Mouse (Mus musculus) adrenal gland, postnatal 14 days (tissue): ENCODE data around the gene Gatd1. TPM values are rescaled to one million over a fixed set of nuclear protein-coding genes. Genes with fewer than 3 reads are reported as not detected.
"Not testable (repeated sequence)": the region's sequence is repeated elsewhere in the genome, so short reads cannot be mapped to it uniquely, and the experiment has no call there.

ENCODE experiments used
- DNase-seq: peaks from one replicate; pipeline ENCODE4 v3.0.0; 2021; ENCODE audit warnings: mixed read lengths
- long read RNA-seq, 2 experiments: library from polyadenylated mRNA; stranded (forward); transcript quantifications; one replicate each; pipeline ENCODE4 v2.0.0; 2021
- total RNA-seq: library from RNA; stranded (reverse); gene quantifications from 2 replicates; pipeline ENCODE4 v1.2.3, GENCODE M21; 2021

The Gatd1 gene
- 22.5 and 36.2 TPM in 2 replicates for total RNA-seq
- long read RNA-seq, experiment 1, transcript Gatd1-201 (8 exons, 1,898 nt) = major isoform, 33 of 38 reads
- long read RNA-seq, experiment 1, partial matches to known transcripts = 0 of 38 reads
- long read RNA-seq, experiment 1, other reads (novel, unspliced or antisense) = 5 of 38 reads
- long read RNA-seq, experiment 2, transcript Gatd1-201 (8 exons, 1,898 nt) = major isoform, 21 of 23 reads
- long read RNA-seq, experiment 2, partial matches to known transcripts = 1 of 23 reads
- long read RNA-seq, experiment 2, other reads (novel, unspliced or antisense) = 1 of 23 reads

GRCm38 (mm10) chr7:141413809-141414584 lies at the start of gene Gatd1:
Gene Gatd1, minus strand, starts transcription at chr7:141414136.
- DNase-seq = peak; percentile 100

DNA sequence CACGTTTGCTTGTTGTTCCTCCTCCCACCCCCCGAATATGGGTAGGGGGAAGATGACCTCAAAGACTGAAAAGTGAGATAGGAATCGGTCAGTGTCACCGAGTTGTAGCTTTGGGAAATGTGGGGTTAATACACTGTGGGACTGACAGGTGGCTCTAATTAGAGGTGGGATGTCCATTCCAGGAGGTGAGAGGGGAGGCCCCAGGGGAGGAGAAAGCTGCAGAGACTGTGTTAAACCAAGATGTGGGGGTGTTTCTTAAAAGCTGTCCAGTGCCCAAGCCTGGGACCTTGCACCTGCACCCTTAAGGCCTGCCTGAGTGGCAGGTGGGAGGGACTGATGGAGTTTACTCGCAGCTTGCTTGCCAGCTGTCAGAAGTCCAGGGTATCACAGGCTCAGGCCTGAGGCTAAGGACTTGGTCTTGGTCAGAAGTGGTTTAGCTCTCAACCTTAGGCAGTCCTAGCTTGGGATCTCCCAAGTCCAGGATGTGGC lies 48.4 kb upstream of the Gatd1 start:
- DNase-seq = peak; percentile 67

GRCm38 (mm10) chr7:141461521-141462332 lies 47.8 kb upstream of the Gatd1 start:
- peak; percentile 64 for DNase-seq

DNA sequence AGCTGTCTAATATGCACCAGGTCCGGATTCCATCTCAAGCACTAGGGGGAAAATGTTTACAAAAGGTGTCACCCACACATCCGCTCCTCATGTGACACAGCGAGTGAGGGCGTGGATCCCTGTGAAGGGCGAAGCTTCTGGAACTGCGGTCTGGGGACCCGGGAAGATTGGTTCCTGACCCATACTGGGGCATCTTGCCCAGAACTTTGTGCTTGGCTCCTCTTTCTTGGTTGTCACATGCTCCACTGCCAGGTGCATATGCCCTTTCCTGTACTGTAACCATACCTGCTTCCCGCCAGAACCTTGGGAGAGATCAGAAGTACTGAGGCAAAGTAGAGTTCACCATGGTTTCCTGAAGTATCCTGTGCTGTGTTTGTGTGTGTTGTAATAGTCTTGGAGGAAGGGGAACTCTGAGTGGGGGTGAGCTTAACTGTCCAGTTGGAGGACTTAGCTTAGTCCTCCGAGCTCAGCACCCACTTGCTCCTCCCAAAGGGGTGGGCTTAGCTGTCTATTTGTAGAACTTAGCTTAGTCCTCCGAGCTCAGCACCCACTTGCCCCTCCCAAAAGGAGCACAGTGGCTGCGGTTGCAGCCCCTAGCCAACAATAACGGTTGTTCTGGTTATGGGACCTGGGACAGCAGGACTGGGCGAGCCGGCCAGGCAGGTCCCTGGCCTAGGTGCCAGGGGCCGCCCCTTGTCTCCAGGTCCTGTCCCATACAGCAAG lies 46.6 kb upstream of the Gatd1 start, which contains the start of gene Cracr2b:
Gene Cracr2b, plus strand, starts transcription at position 704 of the 723 bp plus-strand sequence.
- peak; percentile 33 for DNase-seq

GRCm38 (mm10) chr7:141460001-141460390 lies 46.1 kb upstream of the Gatd1 start:
- peak; percentile 19 for DNase-seq

DNA sequence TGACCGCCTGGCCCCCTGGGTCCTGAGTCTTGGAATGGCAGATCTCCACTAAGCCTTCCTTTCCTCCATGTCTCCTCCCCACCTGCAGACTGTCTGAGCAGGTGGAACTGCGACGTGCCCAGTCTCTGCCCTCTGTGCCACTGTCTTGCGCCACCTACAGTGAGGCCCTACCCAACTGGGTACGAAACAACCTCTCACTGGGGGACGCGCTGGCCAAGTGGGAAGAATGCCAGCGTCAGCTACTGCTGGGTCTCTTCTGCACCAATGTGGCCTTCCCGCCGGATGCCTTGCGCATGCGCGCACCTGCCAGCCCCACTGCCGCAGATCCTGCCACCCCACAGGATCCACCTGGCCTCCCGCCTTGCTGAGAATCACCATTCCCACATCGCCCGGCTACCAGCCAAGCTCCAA lies 45.4 kb upstream of the Gatd1 start:
- peak; percentile 66 for DNase-seq

- DNase-seq = no peak
Measured at GRCm38 (mm10) chr7:141458661-141459060, 44.7 kb upstream of the Gatd1 start.

GRCm38 (mm10) chr7:141457986-141458660 lies 44.2 kb upstream of the Gatd1 start:
- DNase-seq = peak; percentile 81

- DNase-seq = peak; percentile 9
Measured at GRCm38 (mm10) chr7:141457236-141457635, 43.3 kb upstream of the Gatd1 start.

GRCm38 (mm10) chr7:141456739-141457138 lies 42.8 kb upstream of the Gatd1 start:
- DNase-seq = peak; percentile 80

DNA sequence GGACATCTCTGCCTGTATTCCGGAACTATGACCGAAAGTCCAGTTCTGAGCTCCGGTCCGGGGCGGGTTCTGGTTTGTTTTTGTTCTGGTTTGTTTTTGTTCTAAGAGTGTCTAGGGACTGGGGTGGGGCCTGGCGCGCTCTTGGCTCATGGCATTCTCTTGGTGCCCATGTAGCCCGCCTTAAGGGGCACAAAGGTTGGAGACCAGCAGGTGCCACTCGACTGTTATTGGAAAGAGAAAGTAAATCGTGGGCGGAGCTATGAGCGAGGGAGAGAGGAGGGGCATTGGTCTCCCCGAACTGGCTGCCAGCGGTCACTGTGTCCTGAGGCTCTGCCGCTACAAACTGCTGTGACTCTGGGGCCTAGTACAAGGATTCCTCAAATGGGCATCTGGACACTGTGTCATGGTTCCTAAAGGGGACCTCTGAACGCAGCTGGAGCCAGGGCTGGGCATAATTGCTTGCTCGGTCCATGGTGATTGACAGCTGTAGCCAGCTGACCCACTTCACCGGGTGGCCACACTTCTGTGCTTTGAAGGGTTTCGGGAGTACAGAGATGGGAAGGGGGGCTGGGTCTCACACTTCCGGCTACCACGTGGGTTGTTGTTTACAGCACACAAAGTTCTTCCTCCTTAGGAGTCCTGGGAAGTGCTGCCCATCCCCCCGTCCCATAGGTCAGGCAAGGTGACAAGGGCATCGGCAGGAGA lies 41.8 kb upstream of the Gatd1 start:
- peak; percentile 86 for DNase-seq

DNA sequence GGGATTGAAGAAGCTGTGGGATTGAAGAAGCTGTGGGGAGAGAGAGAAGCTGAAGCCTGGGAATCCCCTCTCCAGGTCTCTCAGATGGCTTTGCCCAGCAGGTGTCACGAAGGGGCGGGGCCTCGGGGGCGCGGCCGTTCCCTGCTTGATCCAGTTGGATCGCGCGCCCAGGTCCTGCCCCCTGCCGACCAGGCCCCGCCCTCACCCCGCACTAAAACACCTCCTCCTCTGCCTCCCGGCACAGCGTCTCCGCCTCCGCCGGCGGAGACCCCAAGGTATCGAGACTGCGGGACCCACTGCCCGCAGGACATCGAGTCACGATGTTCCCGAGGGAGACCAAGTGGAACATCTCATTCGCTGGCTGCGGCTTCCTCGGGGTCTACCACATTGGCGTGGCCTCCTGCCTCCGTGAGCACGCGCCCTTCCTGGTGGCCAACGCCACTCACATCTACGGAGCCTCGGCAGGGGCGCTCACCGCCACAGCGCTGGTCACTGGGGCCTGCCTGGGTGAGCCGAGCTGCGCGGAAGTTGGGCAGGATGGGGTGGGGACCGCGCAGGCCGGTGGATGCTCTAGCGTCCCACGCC lies 41.1 kb upstream of the Gatd1 start, which contains the start of gene Pnpla2:
Gene Pnpla2, plus strand, starts transcription at position 232 of the 585 bp plus-strand sequence.
- DNase-seq = peak; percentile 99

DNA sequence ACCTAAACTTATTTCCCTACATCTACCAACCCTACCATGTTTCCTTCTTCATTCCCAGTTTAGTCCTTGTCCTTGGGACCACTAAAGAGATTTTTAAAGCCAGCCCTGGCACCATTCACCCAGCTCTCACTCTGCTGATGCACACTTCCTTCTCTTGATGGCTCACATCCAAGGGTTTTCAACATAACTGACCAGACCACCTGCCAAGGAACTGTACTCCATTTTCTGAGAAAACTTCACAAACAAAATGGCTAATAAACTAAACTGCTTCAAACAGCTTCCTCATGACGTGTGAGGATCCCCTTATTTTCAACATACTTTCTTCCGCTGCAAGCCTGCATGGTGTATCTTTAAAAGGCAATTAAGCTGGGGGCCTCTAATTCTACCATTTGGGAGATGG lies 39.7 kb upstream of the Gatd1 start:
- no peak for DNase-seq

DNA sequence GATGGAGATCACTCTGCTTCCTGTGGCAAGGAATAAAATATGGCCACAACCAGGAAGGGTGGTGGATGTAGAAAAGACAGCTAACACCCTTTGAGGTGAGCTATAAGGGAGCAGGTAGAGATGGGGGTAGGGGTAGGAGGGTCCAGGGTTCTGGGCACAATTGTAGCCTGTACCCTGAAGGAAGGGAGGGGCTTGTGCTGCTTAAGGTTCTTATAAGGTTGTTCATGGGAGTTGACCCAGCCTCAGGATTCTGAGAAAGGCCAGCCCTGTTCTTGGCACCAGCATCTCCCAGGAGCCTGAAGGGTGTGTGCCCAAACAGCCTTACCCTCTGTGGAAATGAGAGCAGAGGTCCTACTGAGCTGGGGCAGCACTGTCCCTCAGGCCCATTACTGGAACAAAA lies 38.0 kb upstream of the Gatd1 start:
- peak; percentile 67 for DNase-seq

GRCm38 (mm10) chr7:141447110-141447991 lies 33.4 kb upstream of the Gatd1 start, which contains the start of gene Rplp2:
Gene Rplp2, plus strand, starts transcription at chr7:141447370.
- DNase-seq = peak; percentile 97

- DNase-seq = not testable (repeated sequence)
Measured at GRCm38 (mm10) chr7:141446374-141446773, 32.4 kb upstream of the Gatd1 start.

- peak; percentile 85 for DNase-seq
Measured at GRCm38 (mm10) chr7:141443828-141444237, 29.9 kb upstream of the Gatd1 start, which contains the start of gene Pidd1. Gene Pidd1, minus strand, starts transcription at chr7:141444025.

GRCm38 (mm10) chr7:141443081-141443821 lies 29.3 kb upstream of the Gatd1 start:
- no peak for DNase-seq
